Mouse (Mus musculus): ENCODE data around the gene Opa3. TPM values are rescaled to one million over a fixed set of nuclear protein-coding genes. Genes with fewer than 3 reads are reported as not detected.

The Opa3 gene
- 23.6 TPM for polyA plus RNA-seq (2014; fragmentation: Illumina TruSeq; extraction: RNeasy Lipid Tissue Mini Kit (QIAGEN cat#74804); ENCODE audit: low read depth, low replicate concordance)

GRCm38 (mm10) chr7:19227883-19228792, at the start of gene Opa3:
TSS of gene Opa3 (plus strand) at chr7:19228334.

GRCm38 (mm10) chr7:19211996-19212755, 16.0 kb upstream of the Opa3 start, which contains the start of gene Gpr4:
TSS of gene Gpr4 (plus strand) at chr7:19212538.

GRCm38 (mm10) chr7:19271238-19272172, 43.4 kb downstream of the Opa3 start, which contains the start of gene Vasp:
TSS of gene Vasp (minus strand) at chr7:19271817.

GRCm38 (mm10) chr7:19279581-19280114, 51.5 kb downstream of the Opa3 start, which contains the start of gene Ppm1n:
TSS of gene Ppm1n (minus strand) at chr7:19280064.

GRCm38 (mm10) chr7:19282385-19282784, 54.3 kb downstream of the Opa3 start, which contains the start of gene Rtn2:
TSS of gene Rtn2 (plus strand) at chr7:19282624.

Other genes starting within 250 kb of the Opa3 start
- gene Nanos2, start 240.9 kb upstream of the Opa3 start, polyA plus RNA-seq (2014; fragmentation: Illumina TruSeq; extraction: RNeasy Lipid Tissue Mini Kit (QIAGEN cat#74804); ENCODE audit: low read depth, low replicate concordance) = not detected
- gene Mypop, start 237.1 kb upstream of the Opa3 start, polyA plus RNA-seq (2014; fragmentation: Illumina TruSeq; extraction: RNeasy Lipid Tissue Mini Kit (QIAGEN cat#74804); ENCODE audit: low read depth, low replicate concordance) = 4.2 TPM
- gene Irf2bp1, start 224.3 kb upstream of the Opa3 start, polyA plus RNA-seq (2014; fragmentation: Illumina TruSeq; extraction: RNeasy Lipid Tissue Mini Kit (QIAGEN cat#74804); ENCODE audit: low read depth, low replicate concordance) = 17.3 TPM
- not detected for gene Foxa3, start 204.8 kb upstream of the Opa3 start, polyA plus RNA-seq (2014; fragmentation: Illumina TruSeq; extraction: RNeasy Lipid Tissue Mini Kit (QIAGEN cat#74804); ENCODE audit: low read depth, low replicate concordance)
- 63.7 TPM for gene Sympk, start 204.0 kb upstream of the Opa3 start, polyA plus RNA-seq (2014; fragmentation: Illumina TruSeq; extraction: RNeasy Lipid Tissue Mini Kit (QIAGEN cat#74804); ENCODE audit: low read depth, low replicate concordance)
- gene Rsph6a, start 173.6 kb upstream of the Opa3 start, polyA plus RNA-seq (2014; fragmentation: Illumina TruSeq; extraction: RNeasy Lipid Tissue Mini Kit (QIAGEN cat#74804); ENCODE audit: low read depth, low replicate concordance) = 4.0 TPM
- 28.5 TPM for gene Dmwd, start 152.1 kb upstream of the Opa3 start, polyA plus RNA-seq (2014; fragmentation: Illumina TruSeq; extraction: RNeasy Lipid Tissue Mini Kit (QIAGEN cat#74804); ENCODE audit: low read depth, low replicate concordance)
- gene Dmpk, start 144.5 kb upstream of the Opa3 start, polyA plus RNA-seq (2014; fragmentation: Illumina TruSeq; extraction: RNeasy Lipid Tissue Mini Kit (QIAGEN cat#74804); ENCODE audit: low read depth, low replicate concordance) = 65.1 TPM
- gene Six5, start 133.7 kb upstream of the Opa3 start, polyA plus RNA-seq (2014; fragmentation: Illumina TruSeq; extraction: RNeasy Lipid Tissue Mini Kit (QIAGEN cat#74804); ENCODE audit: low read depth, low replicate concordance) = 13.5 TPM
- gene Gm4969, start 110.0 kb upstream of the Opa3 start, polyA plus RNA-seq (2014; fragmentation: Illumina TruSeq; extraction: RNeasy Lipid Tissue Mini Kit (QIAGEN cat#74804); ENCODE audit: low read depth, low replicate concordance) = 0.34 TPM
- 6.5 TPM for gene Fbxo46, start 108.5 kb upstream of the Opa3 start, polyA plus RNA-seq (2014; fragmentation: Illumina TruSeq; extraction: RNeasy Lipid Tissue Mini Kit (QIAGEN cat#74804); ENCODE audit: low read depth, low replicate concordance)
- 16.3 TPM for gene Qpctl, start 79.0 kb upstream of the Opa3 start, polyA plus RNA-seq (2014; fragmentation: Illumina TruSeq; extraction: RNeasy Lipid Tissue Mini Kit (QIAGEN cat#74804); ENCODE audit: low read depth, low replicate concordance)
- gene Snrpd2, start 78.6 kb upstream of the Opa3 start, polyA plus RNA-seq (2014; fragmentation: Illumina TruSeq; extraction: RNeasy Lipid Tissue Mini Kit (QIAGEN cat#74804); ENCODE audit: low read depth, low replicate concordance) = 49.7 TPM
- gene Gipr, start 62.2 kb upstream of the Opa3 start, polyA plus RNA-seq (2014; fragmentation: Illumina TruSeq; extraction: RNeasy Lipid Tissue Mini Kit (QIAGEN cat#74804); ENCODE audit: low read depth, low replicate concordance) = 3.2 TPM
- 43.2 TPM for gene Eml2, start 51.9 kb upstream of the Opa3 start, polyA plus RNA-seq (2014; fragmentation: Illumina TruSeq; extraction: RNeasy Lipid Tissue Mini Kit (QIAGEN cat#74804); ENCODE audit: low read depth, low replicate concordance)
- gene Gpr4, start 15.8 kb upstream of the Opa3 start, polyA plus RNA-seq (2014; fragmentation: Illumina TruSeq; extraction: RNeasy Lipid Tissue Mini Kit (QIAGEN cat#74804); ENCODE audit: low read depth, low replicate concordance) = 5.1 TPM
- 45.6 TPM for gene Vasp, start 43.5 kb downstream of the Opa3 start, polyA plus RNA-seq (2014; fragmentation: Illumina TruSeq; extraction: RNeasy Lipid Tissue Mini Kit (QIAGEN cat#74804); ENCODE audit: low read depth, low replicate concordance)
- not detected for gene Ppm1n, start 51.7 kb downstream of the Opa3 start, polyA plus RNA-seq (2014; fragmentation: Illumina TruSeq; extraction: RNeasy Lipid Tissue Mini Kit (QIAGEN cat#74804); ENCODE audit: low read depth, low replicate concordance)
- 18.4 TPM for gene Rtn2, start 54.3 kb downstream of the Opa3 start, polyA plus RNA-seq (2014; fragmentation: Illumina TruSeq; extraction: RNeasy Lipid Tissue Mini Kit (QIAGEN cat#74804); ENCODE audit: low read depth, low replicate concordance)
- gene Fosb, start 81.7 kb downstream of the Opa3 start, polyA plus RNA-seq (2014; fragmentation: Illumina TruSeq; extraction: RNeasy Lipid Tissue Mini Kit (QIAGEN cat#74804); ENCODE audit: low read depth, low replicate concordance) = 4.7 TPM
- gene Ercc1, start 116.4 kb downstream of the Opa3 start, polyA plus RNA-seq (2014; fragmentation: Illumina TruSeq; extraction: RNeasy Lipid Tissue Mini Kit (QIAGEN cat#74804); ENCODE audit: low read depth, low replicate concordance) = 41.4 TPM
- 11.6 TPM for gene Cd3eap, start 131.1 kb downstream of the Opa3 start, polyA plus RNA-seq (2014; fragmentation: Illumina TruSeq; extraction: RNeasy Lipid Tissue Mini Kit (QIAGEN cat#74804); ENCODE audit: low read depth, low replicate concordance)
- 14.2 TPM for gene Ppp1r13l, start 131.4 kb downstream of the Opa3 start, polyA plus RNA-seq (2014; fragmentation: Illumina TruSeq; extraction: RNeasy Lipid Tissue Mini Kit (QIAGEN cat#74804); ENCODE audit: low read depth, low replicate concordance)
- gene Ercc2, start 153.7 kb downstream of the Opa3 start, polyA plus RNA-seq (2014; fragmentation: Illumina TruSeq; extraction: RNeasy Lipid Tissue Mini Kit (QIAGEN cat#74804); ENCODE audit: low read depth, low replicate concordance) = 18.9 TPM
- gene Klc3, start 175.8 kb downstream of the Opa3 start, polyA plus RNA-seq (2014; fragmentation: Illumina TruSeq; extraction: RNeasy Lipid Tissue Mini Kit (QIAGEN cat#74804); ENCODE audit: low read depth, low replicate concordance) = 21.0 TPM
- gene Ckm, start 176.4 kb downstream of the Opa3 start, polyA plus RNA-seq (2014; fragmentation: Illumina TruSeq; extraction: RNeasy Lipid Tissue Mini Kit (QIAGEN cat#74804); ENCODE audit: low read depth, low replicate concordance) = 2.2 TPM
- gene Mark4, start 230.5 kb downstream of the Opa3 start, polyA plus RNA-seq (2014; fragmentation: Illumina TruSeq; extraction: RNeasy Lipid Tissue Mini Kit (QIAGEN cat#74804); ENCODE audit: low read depth, low replicate concordance) = 15.0 TPM
- gene Exoc3l2, start 235.0 kb downstream of the Opa3 start, polyA plus RNA-seq (2014; fragmentation: Illumina TruSeq; extraction: RNeasy Lipid Tissue Mini Kit (QIAGEN cat#74804); ENCODE audit: low read depth, low replicate concordance) = 4.9 TPM

All from adipose tissue, adult 10 weeks (tissue).